Mouse (Mus musculus): Measurements from ENCODE around the gene Shf. TPM values are rescaled to one million over a fixed set of nuclear protein-coding genes. Genes with fewer than 3 reads are reported as not detected.

The Shf gene
- polyA plus RNA-seq, 1 experiment, result 14.7 TPM

GRCm38 (mm10) chr2:122302574-122303241 is 66.3 kb downstream of the Shf start:
- Histone ChIP-seq H3K4me1 (ENCODE audit: control insufficient read depth, insufficient read depth, low read length) (peaks cover 9% of the 10 kb centered on the region), H3K36me3 (ENCODE audit: control insufficient read depth, insufficient read depth, low read length) (no peaks in the 10 kb centered on the region), H3K27ac (ENCODE audit: insufficient read depth, low read depth, low read length) (no peak overlapping the region), H3K27me3 (replicated peaks; ENCODE audit: control insufficient read depth, insufficient read depth, low read length) (peaks cover 7% of the 10 kb centered on the region; the same call in 1 of the 2 replicates), H3K4me3 (ENCODE audit: insufficient read depth, low read depth, low read length) (no peak overlapping the region)
- TF ChIP-seq CTCF (conservative IDR thresholded peaks at IDR 0.05; ENCODE audit: insufficient read depth, insufficient read length, low read depth, low read length) (peak; percentile 87), POLR2A (IDR thresholded peaks at IDR 0.05; ENCODE audit: low read depth, low read length) (no peak)
- WGBS, result 9% methylated on average over 9 of the region's 9 CpGs
- peak; percentile 81 for DNase-seq

- 9% methylated on average over 23 of the region's 23 CpGs for WGBS
- no peak overlapping the region; the same call in 1 of the 2 replicates for H3K4me3 ChIP-seq (ENCODE audit: insufficient read depth, low read depth, low read length)
- TF ChIP-seq POLR2A (IDR thresholded peaks at IDR 0.05; ENCODE audit: low read depth, low read length), result no peak
- no peak for TF ChIP-seq CTCF (conservative IDR thresholded peaks at IDR 0.05; ENCODE audit: insufficient read depth, insufficient read length, low read depth, low read length)
Observed at GRCm38 (mm10) chr2:122301921-122302573, 66.9 kb downstream of the Shf start.

GRCm38 (mm10) chr2:122301081-122301920 is 67.7 kb downstream of the Shf start:
- Histone ChIP-seq H3K4me3 (ENCODE audit: insufficient read depth, low read depth, low read length) (no peak overlapping the region; the same call in 1 of the 2 replicates), H3K4me1 (ENCODE audit: control insufficient read depth, insufficient read depth, low read length) (peaks cover 9% of the 10 kb centered on the region), H3K27me3 (replicated peaks; ENCODE audit: control insufficient read depth, insufficient read depth, low read length) (peaks cover 12% of the 10 kb centered on the region; the same call in 1 of the 2 replicates), H3K36me3 (ENCODE audit: control insufficient read depth, insufficient read depth, low read length) (no peaks in the 10 kb centered on the region), H3K27ac (ENCODE audit: insufficient read depth, low read depth, low read length) (no peak overlapping the region)
- WGBS, result 1% methylated on average over 48 of the region's 48 CpGs
- TF ChIP-seq POLR2A (IDR thresholded peaks at IDR 0.05; ENCODE audit: low read depth, low read length), result no peak
- no peak for TF ChIP-seq CTCF (conservative IDR thresholded peaks at IDR 0.05; ENCODE audit: insufficient read depth, insufficient read length, low read depth, low read length)
- DNase-seq, result peak; percentile 32

More at GRCm38 (mm10) chr2:122301921-122302573, 66.9 kb downstream of the Shf start:
- peaks cover 12% of the 10 kb centered on the region; the same call in 1 of the 2 replicates for H3K27me3 ChIP-seq (replicated peaks; ENCODE audit: control insufficient read depth, insufficient read depth, low read length)
- peaks cover 9% of the 10 kb centered on the region for H3K4me1 ChIP-seq (ENCODE audit: control insufficient read depth, insufficient read depth, low read length)
- H3K27ac ChIP-seq (ENCODE audit: insufficient read depth, low read depth, low read length), result no peak overlapping the region
- DNase-seq, result no peak
- no peaks in the 10 kb centered on the region for H3K36me3 ChIP-seq (ENCODE audit: control insufficient read depth, insufficient read depth, low read length)

GRCm38 (mm10) chr2:122300656-122301020 is 68.3 kb downstream of the Shf start:
- H3K4me3 ChIP-seq (ENCODE audit: insufficient read depth, low read depth, low read length), result no peak overlapping the region
- 8% methylated on average over 14 of the region's 14 CpGs for WGBS

GRCm38 (mm10) chr2:122299911-122300655 is 68.9 kb downstream of the Shf start:
- 26% methylated on average over 14 of the region's 14 CpGs for WGBS
- DNase-seq, result no peak

More at GRCm38 (mm10) chr2:122300656-122301020, 68.3 kb downstream of the Shf start:
- H3K4me1 ChIP-seq (ENCODE audit: control insufficient read depth, insufficient read depth, low read length), result peaks cover 9% of the 10 kb centered on the region
- H3K36me3 ChIP-seq (ENCODE audit: control insufficient read depth, insufficient read depth, low read length), result no peaks in the 10 kb centered on the region
- TF ChIP-seq POLR2A (IDR thresholded peaks at IDR 0.05; ENCODE audit: low read depth, low read length) (no peak), CTCF (conservative IDR thresholded peaks at IDR 0.05; ENCODE audit: insufficient read depth, insufficient read length, low read depth, low read length) (no peak)
- DNase-seq, result no peak
- H3K27me3 ChIP-seq (replicated peaks; ENCODE audit: control insufficient read depth, insufficient read depth, low read length), result peaks cover 12% of the 10 kb centered on the region; the same call in 1 of the 2 replicates
- no peak overlapping the region for H3K27ac ChIP-seq (ENCODE audit: insufficient read depth, low read depth, low read length)

More at GRCm38 (mm10) chr2:122299911-122300655, 68.9 kb downstream of the Shf start:
- Histone ChIP-seq H3K27me3 (replicated peaks; ENCODE audit: control insufficient read depth, insufficient read depth, low read length) (peaks cover 12% of the 10 kb centered on the region; the same call in 1 of the 2 replicates), H3K27ac (ENCODE audit: insufficient read depth, low read depth, low read length) (no peak overlapping the region), H3K4me1 (ENCODE audit: control insufficient read depth, insufficient read depth, low read length) (peaks cover 9% of the 10 kb centered on the region), H3K36me3 (ENCODE audit: control insufficient read depth, insufficient read depth, low read length) (no peaks in the 10 kb centered on the region), H3K4me3 (ENCODE audit: insufficient read depth, low read depth, low read length) (no peak overlapping the region)
- TF ChIP-seq CTCF (conservative IDR thresholded peaks at IDR 0.05; ENCODE audit: insufficient read depth, insufficient read length, low read depth, low read length) (no peak), POLR2A (IDR thresholded peaks at IDR 0.05; ENCODE audit: low read depth, low read length) (no peak)

Other genes with a start within 250 kb of the Shf start
- gene B2m, start 221.5 kb downstream of the Shf start, polyA plus RNA-seq (2012; rRNA removed), result 577 and 854 TPM in 2 replicates
- 0.12 TPM in 1 of 2 replicates, not detected in the other for gene Trim69, start 208.5 kb downstream of the Shf start, polyA plus RNA-seq (2012; rRNA removed)
- 0.04 TPM in 1 of 2 replicates, not detected in the other for gene Patl2, start 183.0 kb downstream of the Shf start, polyA plus RNA-seq (2012; rRNA removed)
- gene Terb2, start 182.9 kb downstream of the Shf start, polyA plus RNA-seq (2012; rRNA removed), result not detected in 2 replicates
- gene Sord, start 134.4 kb downstream of the Shf start, polyA plus RNA-seq (2012; rRNA removed), result 566 and 646 TPM in 2 replicates
- 0.05 and 0.17 TPM in 2 replicates for gene Duox2, start 70.7 kb downstream of the Shf start, polyA plus RNA-seq (2012; rRNA removed)
- 0.20 TPM in 1 of 2 replicates, not detected in the other for gene Duoxa2, start 70.3 kb downstream of the Shf start, polyA plus RNA-seq (2012; rRNA removed)
- 0.28 and 0.35 TPM in 2 replicates for gene Duoxa1, start 55.4 kb downstream of the Shf start, polyA plus RNA-seq (2012; rRNA removed)
- gene Duox1, start 53.5 kb downstream of the Shf start, polyA plus RNA-seq (2012; rRNA removed), result 0.20 and 0.31 TPM in 2 replicates
- 0.69 and 2.0 TPM in 2 replicates for gene Slc28a2, start 57.3 kb upstream of the Shf start, polyA plus RNA-seq (2012; rRNA removed)
- gene Gm14085, start 115.8 kb upstream of the Shf start, polyA plus RNA-seq (2012; rRNA removed), result 0.07 and 0.20 TPM in 2 replicates
- gene Gatm, start 242.1 kb upstream of the Shf start, polyA plus RNA-seq (2012; rRNA removed), result 1,128 and 1,147 TPM in 2 replicates